Comparison of ENCODE assay signal across 17 mouse cellular contexts in the genomic region with DNA sequence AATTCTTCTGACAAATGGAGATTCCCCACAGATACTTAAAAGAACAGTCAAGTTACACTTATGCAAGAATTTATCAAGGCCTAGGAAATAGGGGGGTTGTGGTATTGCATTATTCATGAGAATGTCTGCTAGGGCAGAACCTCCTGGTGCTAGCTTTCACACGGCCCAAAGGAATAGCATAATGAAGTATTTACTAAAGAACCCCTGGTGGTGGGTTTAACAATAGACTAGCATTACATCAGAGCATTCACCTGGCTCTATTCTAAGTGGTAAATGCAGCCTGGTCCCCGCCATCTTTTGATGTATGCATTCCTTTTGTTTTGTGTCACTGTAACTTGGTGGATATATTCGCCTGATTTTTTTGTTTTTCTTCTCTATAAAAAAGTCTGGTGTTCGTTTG. TPM values are rescaled to one million over a fixed set of nuclear protein-coding genes. Genes with fewer than 3 reads are reported as not detected.
DNase-seq lines count a peak whose midpoint lies in the region; ATAC-seq and TF ChIP-seq lines count a peak whose summit lies in the region.
"Not testable (repeated sequence)": the region's sequence is repeated elsewhere in the genome, so short reads cannot be mapped to it uniquely, and the experiment has no call there.
"Had no signal": no experiment of that assay in that cellular context is flagged by ENCODE, and none has a peak within 500 bp of the region (broad histone marks: within the 10 kb centered on the region; RNA-seq: fewer than 3 reads in every experiment).

No protein-coding gene starts in this region.

- not testable (repeated sequence) for H3K4me2 ChIP-seq in intestine, embryonic 14.5 days (ENCODE audit: low read length); midbrain, embryonic 15.5 days

- not testable (repeated sequence) for ATAC-seq in intestine, embryonic 14.5 days (replicated peaks; ENCODE audit: low FRiP score, low TSS enrichment, low read depth)
- ATAC-seq in midbrain, embryonic 15.5 days (replicated peaks) = peak; percentile 42; the same call in 1 of the 2 replicates

- H3K4me1 ChIP-seq in intestine, embryonic 14.5 days (replicated peaks; ENCODE audit: control insufficient read depth, insufficient read depth, low read length); midbrain, embryonic 15.5 days: not testable (repeated sequence)

- not testable (repeated sequence) for H3K36me3 ChIP-seq in intestine, embryonic 14.5 days (ENCODE audit: control insufficient read depth, insufficient read depth, low read length); midbrain, embryonic 15.5 days (replicated peaks)

- not testable (repeated sequence) for TF ChIP-seq POLR2A in brain, embryonic 14.5 days (IDR thresholded peaks at IDR 0.05; ENCODE audit: borderline replicate concordance, extremely low read depth, insufficient read depth, insufficient read length, poor library complexity, severe bottlenecking)

- H3K27ac ChIP-seq in intestine, embryonic 14.5 days (ENCODE audit: low read depth); midbrain, embryonic 15.5 days: not testable (repeated sequence)

- H3K27me3 ChIP-seq in intestine, embryonic 14.5 days (replicated peaks; ENCODE audit: control insufficient read depth, insufficient read depth, low read length); midbrain, embryonic 15.5 days (replicated peaks): not testable (repeated sequence)

- not testable (repeated sequence) for H3K9me3 ChIP-seq in intestine, embryonic 14.5 days (ENCODE audit: control insufficient read depth, low read length); midbrain, embryonic 15.5 days

- not testable (repeated sequence) for TF ChIP-seq CTCF in brain, embryonic 14.5 days (IDR thresholded peaks at IDR 0.05; ENCODE audit: borderline replicate concordance, extremely low read depth, insufficient read depth, insufficient read length)

- DNase-seq in ES-CJ7 (ENCODE audit: low read depth, low spot score) (peak; percentile 69), R1 (ENCODE audit: low read depth, low spot score) (peak; percentile 96)
- DNase-seq in brain, embryonic 14.5 days (ENCODE audit: low read depth) = peak; percentile 27
- DNase-seq in intestine, embryonic 14.5 days (ENCODE audit: low spot score) = peak; percentile 21

- H3K4me3 ChIP-seq in intestine, embryonic 14.5 days (ENCODE audit: low read depth, low read length); midbrain, embryonic 15.5 days: not testable (repeated sequence)

- not testable (repeated sequence) for H3K9ac ChIP-seq in intestine, embryonic 14.5 days (ENCODE audit: low read length); midbrain, embryonic 15.5 days

- 70% methylated on average over 4 of the region's 4 CpGs for WGBS in intestine, embryonic 14.5 days
- 28% methylated on average over 4 of the region's 4 CpGs for WGBS in midbrain, embryonic 15.5 days

RNA-seq across cellular contexts. Expression of gene Cyp2c70, which starts 15.8 kb away (rescaled TPM):
- not detected in 2 replicates for polyA plus RNA-seq in brain, embryonic 14.5 days (2012; rRNA removed)
- 0.39 and 0.79 TPM in 2 replicates for polyA plus RNA-seq in intestine, embryonic 14.5 days (2014; fragmentation: Nextera tagmentation; extraction: Ambion mirVana)
- not detected in 2 replicates for polyA plus RNA-seq in midbrain, embryonic 15.5 days (2015; fragmentation: Nextera tagmentation; extraction: Ambion mirVana)
- polyA plus RNA-seq: activated CD4-positive, CD25-positive, alpha-beta regulatory T cell, adult 4 months; CD4-positive, CD25-positive, alpha-beta regulatory T cell, adult 4 months; embryonic facial prominence, embryonic 11.5 days; embryonic facial prominence, embryonic 13.5 days; embryonic facial prominence, embryonic 15.5 days; erythroblast, embryonic 14.5 days; forebrain, embryonic 10.5 days; forebrain, embryonic 12.5 days; forebrain, embryonic 15.5 days; forebrain, postnatal 0 days; G1E; Patski had no signal

Comparison
In these comparisons a context has a peak if more than half of its experiments do, and no peak if none do; other contexts are left out.
1. DNase-seq: peak in every context shown above with its lines; median percentile 96 in R1; 69 in ES-CJ7; 27 in brain, embryonic 14.5 days; 21 in intestine, embryonic 14.5 days.